Mouse (Mus musculus) adrenal gland, adult 18-20 months (tissue): Measurements from ENCODE around the gene Mesd. TPM values are rescaled to one million over a fixed set of nuclear protein-coding genes. Genes with fewer than 3 reads are reported as not detected.
"Not testable (repeated sequence)": the region's sequence is repeated elsewhere in the genome, so short reads cannot be mapped to it uniquely, and the experiment has no call there.

Experiments
- DNase-seq, 2 experiments: peaks; one replicate each; pipeline ENCODE4 v3.0.0; 2021 to 2022; ENCODE audit warnings: low spot score in 2 of 2
- total RNA-seq, 2 experiments: library from RNA; stranded (reverse); gene quantifications; 1 replicate in 1 of 2; 2 replicates in 1 of 2; pipeline ENCODE4 v1.2.3; 2021

Mesd gene
- total RNA-seq, 2 experiments from 2014 or later: 92.9 to 101 TPM

GRCm38 (mm10) chr7:83877088-83877487 lies 7.2 kb upstream of the Mesd start:
- no peak for DNase-seq

DNA sequence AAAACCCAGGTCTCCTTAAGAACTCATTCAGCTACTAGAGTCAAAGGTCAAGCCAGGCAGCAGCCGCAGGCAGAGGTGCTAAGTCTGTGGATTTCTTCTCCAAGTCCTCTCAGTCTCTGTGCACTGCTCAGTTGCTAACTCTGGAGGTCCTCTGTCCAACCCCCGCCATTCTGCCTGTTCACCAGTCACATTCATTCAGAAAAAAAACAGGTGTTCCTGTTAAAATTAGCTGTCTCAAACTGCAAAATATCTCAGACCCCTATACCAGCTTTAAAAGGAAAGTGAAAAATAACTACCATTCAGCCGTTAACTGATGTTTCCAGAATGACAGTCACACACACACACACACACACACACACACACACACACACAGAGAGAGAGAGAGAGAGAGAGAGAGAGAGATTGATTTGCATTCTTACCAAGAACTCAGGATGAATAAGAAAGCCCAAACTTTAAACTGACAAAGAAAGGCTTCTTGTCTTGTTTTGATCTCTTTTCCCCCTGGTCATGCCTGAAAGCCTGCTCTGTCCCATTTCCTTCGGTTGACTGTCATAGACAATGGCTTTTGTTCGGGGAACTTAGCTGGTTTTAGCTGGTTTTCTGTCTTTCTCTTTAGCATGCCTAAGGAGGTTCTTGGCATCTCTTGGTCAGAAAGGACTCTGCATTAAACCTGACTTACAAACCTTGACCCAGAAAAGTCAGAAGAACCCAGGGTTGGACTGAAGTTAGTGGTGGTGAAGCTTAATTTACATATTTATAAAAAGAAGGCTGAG lies 5.4 kb upstream of the Mesd start:
- DNase-seq: no peak

GRCm38 (mm10) chr7:83882150-83882632 lies 2.1 kb upstream of the Mesd start:
- DNase-seq: peak; percentile 15 to 37

- DNase-seq: peak; percentile 68 to 70
Measured at GRCm38 (mm10) chr7:83882633-83883275, 1.5 kb upstream of the Mesd start.

DNA sequence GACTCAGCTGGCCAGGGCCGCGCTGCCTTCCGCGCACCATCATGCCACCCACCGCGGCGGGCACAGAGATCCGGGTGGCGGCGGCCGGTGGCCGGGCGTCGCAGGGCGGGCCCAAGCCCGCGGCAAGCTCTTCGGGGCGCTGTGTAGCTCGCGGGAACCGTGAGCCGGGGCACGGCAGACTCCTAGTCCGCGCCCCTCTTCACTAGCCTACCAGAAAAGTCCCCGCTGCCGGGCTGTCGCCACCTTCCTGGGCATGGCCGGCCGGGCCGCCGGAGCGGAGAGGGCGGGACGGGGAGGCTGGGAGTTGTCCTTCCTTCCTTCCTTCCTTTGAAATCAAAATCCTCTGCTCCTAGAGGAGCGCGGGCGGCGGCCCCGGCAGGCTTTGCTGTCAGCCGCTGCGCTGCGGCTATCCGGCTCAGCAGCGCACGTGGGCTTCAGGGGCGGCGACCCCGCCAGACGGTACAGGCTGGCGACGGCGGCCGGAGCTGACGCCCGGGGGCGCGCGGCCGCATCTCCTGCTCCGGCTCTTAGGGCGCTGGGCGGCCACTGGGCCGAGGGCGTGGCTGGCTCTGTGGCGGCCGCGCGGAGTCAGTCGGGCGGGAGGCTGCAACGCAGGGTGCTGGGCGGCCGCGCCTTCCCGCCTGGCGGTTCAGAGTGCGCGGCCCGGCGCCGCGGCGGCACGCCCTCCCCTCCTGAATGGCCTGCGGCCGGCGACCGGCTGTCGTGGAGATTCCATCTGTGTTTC lies 818 bp upstream of the Mesd start:
- DNase-seq: peak; percentile 77 to 81

DNA sequence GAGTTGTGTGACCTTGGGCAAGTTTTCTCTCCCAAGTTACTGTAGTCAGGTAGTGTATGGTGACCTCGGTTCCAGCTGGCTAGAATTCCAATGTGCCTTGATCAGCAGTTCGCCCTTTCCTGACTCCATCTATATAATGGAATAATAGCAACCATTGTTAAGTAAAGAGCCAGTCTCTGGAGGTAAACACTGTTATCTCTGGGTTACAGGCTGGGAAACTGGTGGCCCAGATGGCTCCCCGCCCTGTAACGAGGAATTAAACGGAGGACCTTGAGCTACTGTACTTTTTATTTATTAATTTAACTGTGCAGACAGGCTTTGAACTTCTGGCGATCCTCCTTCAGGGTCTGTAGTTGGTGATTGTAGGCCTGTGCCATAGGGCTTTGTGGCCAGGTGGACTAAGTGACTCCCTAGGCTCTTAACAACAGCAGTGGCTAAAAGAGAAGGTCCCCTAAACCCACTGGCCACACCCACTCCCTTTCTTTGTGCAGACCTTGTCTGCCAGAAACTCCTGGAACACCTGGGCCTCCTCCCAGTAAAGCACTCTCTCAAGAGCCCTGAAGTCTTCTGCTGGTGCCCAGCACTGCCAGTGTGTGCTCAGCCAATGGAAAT lies 761 bp downstream of the Mesd start:
- no peak for DNase-seq

GRCm38 (mm10) chr7:83885835-83886234 lies 1.6 kb downstream of the Mesd start:
- DNase-seq: no peak

DNA sequence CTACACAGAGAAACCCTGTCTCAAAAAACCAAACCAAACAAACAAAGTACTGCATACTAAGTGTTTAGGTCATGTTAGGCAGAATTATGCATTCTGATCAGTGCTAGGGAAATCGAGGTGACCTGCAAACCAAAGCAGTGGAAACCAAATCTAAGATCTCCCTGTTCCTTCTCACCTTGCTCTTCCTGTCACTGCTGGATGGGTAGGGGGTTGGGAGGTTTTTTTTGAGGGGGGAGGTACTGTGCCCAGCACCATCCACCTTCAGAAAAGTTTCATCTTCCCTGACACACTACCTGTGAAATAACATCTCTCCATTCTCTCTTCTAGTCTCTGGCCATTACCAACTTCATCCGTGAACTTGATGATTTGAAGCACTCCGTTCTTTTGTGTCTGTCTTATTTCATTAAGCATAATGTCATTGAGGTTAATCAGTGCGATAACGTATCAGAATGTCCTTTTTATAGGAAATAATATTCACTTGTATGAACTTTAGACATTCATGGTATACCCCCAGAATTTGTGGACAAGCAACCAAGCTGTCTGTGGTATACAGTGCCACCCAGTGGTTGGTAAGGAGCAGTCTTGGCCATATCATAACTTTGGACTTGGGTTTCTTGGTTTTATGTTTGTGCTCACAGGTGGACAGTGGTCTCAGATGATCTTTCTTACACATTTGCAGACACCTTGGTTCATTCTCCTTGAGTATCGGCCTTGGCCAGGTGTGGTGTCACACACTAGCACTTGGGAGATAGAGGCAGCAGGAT lies 2.3 kb downstream of the Mesd start:
- no peak for DNase-seq

DNA sequence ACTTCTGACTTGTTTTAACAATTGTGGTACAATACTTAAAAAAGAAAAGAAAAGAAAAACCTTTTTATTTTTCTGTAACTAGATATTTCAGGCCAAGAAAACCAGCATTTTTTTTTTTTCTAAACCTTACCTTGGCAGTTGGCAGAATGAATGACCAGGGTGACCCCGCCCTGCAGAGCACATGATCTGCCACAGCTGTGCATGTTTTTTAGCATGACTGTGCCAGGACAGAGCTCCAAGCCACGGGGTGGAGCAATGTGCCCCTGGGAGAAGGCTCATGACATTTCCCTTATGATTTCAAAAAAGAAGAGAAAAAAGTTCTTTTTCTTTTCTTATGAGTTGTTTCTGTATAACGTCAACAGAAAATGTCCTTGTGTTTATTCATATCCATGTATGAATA lies 5.1 kb downstream of the Mesd start:
- peak in 1 of 2 experiments; percentile 42 for DNase-seq

DNA sequence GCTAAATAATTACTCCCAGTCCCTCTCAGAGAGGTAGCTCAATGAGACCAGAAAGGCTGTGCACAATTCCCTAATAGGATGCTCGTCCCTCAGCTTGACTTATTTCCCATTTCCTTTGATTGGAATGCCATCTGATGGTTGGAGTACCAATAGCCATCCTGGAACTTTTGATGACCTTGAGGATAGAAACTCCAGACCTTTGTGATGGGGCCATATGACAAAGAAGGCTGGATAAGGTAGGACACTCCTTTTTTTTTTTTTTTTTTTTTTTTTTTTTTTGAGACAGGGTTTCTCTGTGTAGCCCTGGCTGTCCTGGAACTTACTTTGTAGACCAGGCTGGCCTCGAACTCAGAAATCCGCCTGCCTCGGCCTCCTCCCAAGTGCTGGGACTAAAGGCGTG lies 5.7 kb downstream of the Mesd start:
- not testable (repeated sequence) for DNase-seq

- peak; percentile 99 for DNase-seq
Measured at GRCm38 (mm10) chr7:83891433-83892332, 7.4 kb downstream of the Mesd start.

GRCm38 (mm10) chr7:83892333-83892669 lies 8.0 kb downstream of the Mesd start:
- no peak for DNase-seq

DNA sequence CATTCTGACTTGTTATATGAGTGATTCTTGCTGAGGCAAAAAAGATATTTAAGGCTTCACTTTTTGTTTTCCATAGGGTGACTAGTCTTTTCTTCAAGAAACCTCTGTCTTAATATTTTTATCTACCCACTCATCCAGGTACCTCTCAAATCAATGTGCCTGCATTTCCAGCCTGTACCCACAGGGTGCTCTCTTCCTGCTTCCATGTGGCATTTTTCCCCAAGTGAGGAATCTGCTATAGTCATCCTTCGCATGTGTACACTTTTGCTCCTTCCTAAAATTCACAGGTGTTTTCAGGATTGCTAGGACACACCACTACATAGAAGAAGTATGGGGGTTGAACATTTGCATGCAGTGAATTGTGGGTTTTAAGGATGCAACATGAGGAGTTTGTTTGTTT lies 10.1 kb downstream of the Mesd start:
- DNase-seq: no peak

DNA sequence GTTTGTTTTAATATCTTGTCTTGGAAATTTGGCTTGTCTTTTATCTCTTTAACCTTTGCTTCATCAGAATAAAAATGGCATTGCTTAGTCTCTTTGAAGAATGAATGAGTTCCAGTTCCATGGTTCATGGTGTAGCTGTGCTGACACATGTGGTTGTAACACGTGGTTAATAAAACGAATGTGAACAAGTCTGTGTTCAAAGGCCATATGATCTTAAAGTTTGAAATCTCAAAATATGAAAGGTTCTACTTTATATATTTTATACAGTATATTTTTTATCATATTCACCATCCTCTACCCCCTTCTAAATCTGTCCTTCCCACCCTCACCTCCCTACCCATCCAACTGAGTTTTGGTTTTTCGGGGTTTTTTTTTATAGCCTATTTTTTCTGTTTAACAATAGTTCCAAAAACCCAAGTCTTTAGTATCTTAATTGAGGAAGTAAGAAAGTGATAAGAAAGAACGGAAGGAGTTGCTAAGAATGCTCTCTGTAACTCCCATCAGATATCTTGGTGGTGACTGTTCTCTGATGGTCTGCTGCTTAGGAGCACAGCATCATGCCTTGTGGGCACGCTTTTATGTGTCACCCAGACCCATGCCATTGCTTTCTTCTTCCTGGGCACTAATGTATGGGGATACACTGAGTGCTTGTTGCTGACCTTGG lies 11.9 kb downstream of the Mesd start:
- no peak for DNase-seq

DNA sequence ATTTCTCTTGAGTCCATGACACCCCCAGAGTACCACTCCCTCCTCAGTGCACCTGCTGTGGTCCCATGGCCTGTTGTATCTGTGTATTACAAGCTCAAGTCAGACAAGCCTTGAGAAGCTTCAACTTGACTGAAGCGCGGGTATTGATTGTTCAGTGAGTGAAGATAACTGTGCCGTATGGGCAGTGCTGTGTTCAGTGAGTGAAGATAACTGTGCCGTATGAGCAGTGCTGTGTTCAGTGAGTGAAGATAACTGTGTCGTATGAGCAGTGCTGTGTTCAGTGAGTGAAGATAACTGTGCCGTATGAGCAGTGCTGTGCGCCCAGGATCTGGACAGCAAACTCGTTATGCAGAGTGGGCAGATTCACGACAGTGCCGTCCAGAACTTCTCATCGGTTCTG lies 14.0 kb downstream of the Mesd start:
- no peak for DNase-seq

- DNase-seq: no peak
Measured at GRCm38 (mm10) chr7:83900519-83900918, 16.3 kb downstream of the Mesd start.

DNA sequence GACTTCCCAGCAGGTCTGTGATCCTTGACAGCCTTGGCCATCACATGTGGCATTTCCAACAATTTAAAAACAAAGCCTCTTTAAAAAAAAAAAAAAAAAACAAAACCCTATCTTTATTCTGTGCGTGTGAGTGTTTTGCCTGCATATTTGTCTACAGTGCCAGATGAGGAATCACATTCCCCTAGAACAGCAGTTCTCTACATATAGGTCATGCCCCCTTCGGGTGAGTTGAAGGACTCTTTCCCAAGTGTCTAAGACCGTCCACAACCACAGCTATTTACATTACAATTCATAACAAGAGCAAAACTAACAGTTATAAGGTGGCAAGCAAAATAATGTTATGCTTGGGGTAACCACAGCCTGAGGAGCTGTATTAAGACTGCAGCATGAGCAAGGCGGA lies 17.2 kb downstream of the Mesd start:
- DNase-seq: no peak

GRCm38 (mm10) chr7:83902296-83903145 lies 18.3 kb downstream of the Mesd start:
- DNase-seq: no peak
